Mouse (Mus musculus) megakaryocyte-erythroid progenitor cell, adult 5-6 weeks (primary cell): ENCODE results near the gene Eps15l1. TPM values are rescaled to one million over a fixed set of nuclear protein-coding genes. Genes with fewer than 3 reads are reported as not detected.

Experiments
- ATAC-seq: replicated peaks from 2 replicates; pipeline ENCODE4 v1.8.0; 2016; ENCODE audit warnings: mild to moderate bottlenecking, inconsistent platforms; ENCODE audit not compliant: severe bottlenecking, poor library complexity, low FRiP score, low TSS enrichment
- total RNA-seq, 2 experiments: library from RNA; stranded (forward) in 1 of 2; stranded (reverse) in 1 of 2; fragments of 200-1000, 215-1000 nt in 1 of 2; fragments of >200 nt in 1 of 2; fragmentation: Nextera tagmentation in 1 of 2; gene quantifications; 2 replicates each; pipeline ENCODE4 v1.2.3; 2014 to 2017

Eps15l1 gene
- total RNA-seq (2014; fragmentation: Nextera tagmentation) (83.6 and 114 TPM in 2 replicates), total RNA-seq (2017) (28.8 and 37.5 TPM in 2 replicates)

DNA sequence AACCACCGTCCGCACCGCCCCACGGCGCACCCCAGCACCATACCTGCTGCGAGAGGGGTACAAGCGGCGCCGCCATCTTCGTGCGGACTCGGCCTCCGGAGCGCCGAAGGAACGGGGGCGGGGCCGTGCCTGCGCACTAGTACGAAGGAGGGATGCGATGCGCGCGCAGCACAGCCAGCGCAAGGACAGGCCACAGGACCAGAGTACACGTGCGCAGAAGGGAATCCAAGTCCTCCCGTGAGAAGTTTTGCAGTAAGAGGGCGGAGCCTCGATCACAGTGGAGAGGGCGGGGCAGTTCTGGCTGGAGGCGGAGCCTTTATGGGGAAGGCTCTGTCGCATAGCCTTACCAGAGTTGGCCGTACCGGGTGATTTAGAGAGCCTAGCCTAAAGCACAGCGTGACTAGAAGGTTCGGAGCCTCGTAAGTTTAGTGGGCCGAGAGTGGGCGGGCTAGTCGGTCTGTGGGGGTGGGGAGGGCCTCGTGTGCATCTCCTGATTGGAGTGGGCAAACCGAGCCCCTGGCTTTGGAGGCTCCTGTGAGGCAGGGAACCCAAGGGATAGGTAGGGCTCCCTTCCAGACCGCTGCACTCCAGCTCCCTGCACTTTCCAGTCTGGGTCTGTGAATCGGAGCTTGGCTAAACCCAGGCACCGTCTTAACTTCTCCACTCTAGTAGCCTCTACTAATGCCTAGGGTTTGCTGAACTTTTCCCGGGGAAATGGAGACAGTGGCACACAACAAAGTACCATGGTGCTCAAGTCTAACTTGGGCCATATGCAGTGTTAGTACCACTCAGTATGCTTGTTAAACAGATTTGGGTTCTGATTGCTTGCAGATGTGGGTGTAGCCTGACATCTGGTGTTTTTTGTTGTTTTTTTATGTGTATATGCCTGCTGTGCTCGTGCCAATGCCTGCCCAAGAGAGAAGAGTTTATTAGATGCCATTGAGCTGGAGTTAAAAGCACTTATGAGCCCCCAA is at the start of gene Eps15l1:
Gene Eps15l1, minus strand, starts transcription at position 99 of the 974 bp plus-strand sequence.
- peak; percentile 95 for ATAC-seq

GRCm38 (mm10) chr8:72470684-72471083 is 49.4 kb upstream of the Eps15l1 start:
- no peak for ATAC-seq

DNA sequence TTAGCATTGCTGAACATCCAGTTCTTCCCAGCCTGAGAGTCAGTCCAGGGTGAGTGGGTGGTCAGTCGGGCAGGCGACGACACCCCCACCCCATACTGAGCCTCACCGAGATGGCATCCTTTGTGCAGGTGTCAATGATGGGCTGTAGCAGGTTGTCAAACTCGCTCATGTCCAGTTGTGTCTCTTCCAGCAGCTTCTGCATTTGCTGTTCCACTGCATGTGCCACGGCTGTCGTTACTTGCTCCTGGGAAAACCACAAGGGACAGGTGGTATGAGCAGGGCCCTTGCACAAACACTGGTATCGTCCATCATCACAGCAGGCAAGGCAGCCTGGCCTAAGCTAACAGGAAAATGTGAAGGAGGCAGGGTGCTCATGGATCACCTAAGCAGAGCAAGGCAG is 48.7 kb upstream of the Eps15l1 start:
- ATAC-seq: no peak

DNA sequence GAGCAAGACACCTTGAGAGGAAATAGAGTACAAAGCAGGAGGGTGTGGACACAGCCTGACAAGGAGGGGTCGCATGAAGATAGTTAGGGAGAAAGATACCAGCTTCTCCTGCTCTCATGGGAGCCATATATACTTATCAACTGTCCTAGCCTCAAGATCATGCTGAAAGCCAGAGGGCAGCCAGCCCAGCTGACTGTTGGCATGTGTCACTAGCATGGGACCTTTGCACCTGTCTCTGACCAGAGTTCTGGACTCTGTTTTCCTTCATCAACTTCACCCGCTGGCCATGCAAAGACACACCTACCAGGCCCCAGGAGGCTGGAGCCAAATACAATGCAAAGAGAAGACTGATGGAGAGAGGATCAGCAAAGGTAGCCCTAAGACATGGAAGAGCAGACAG is 48.0 kb upstream of the Eps15l1 start:
- no peak for ATAC-seq

- ATAC-seq: no peak
Observed at GRCm38 (mm10) chr8:72464211-72464610, 43.0 kb upstream of the Eps15l1 start.

- no peak for ATAC-seq
Observed at GRCm38 (mm10) chr8:72459881-72460533, 38.7 kb upstream of the Eps15l1 start.

- no peak for ATAC-seq
Observed at GRCm38 (mm10) chr8:72458457-72458856, 37.2 kb upstream of the Eps15l1 start.

- no peak for ATAC-seq
Observed at GRCm38 (mm10) chr8:72457806-72458205, 36.5 kb upstream of the Eps15l1 start.

- ATAC-seq: no peak
Observed at GRCm38 (mm10) chr8:72455317-72455716, 34.1 kb upstream of the Eps15l1 start.

GRCm38 (mm10) chr8:72453904-72454303 is 32.6 kb upstream of the Eps15l1 start:
- ATAC-seq: no peak

GRCm38 (mm10) chr8:72451516-72451915 is 30.3 kb upstream of the Eps15l1 start:
- peak; percentile 72 for ATAC-seq

DNA sequence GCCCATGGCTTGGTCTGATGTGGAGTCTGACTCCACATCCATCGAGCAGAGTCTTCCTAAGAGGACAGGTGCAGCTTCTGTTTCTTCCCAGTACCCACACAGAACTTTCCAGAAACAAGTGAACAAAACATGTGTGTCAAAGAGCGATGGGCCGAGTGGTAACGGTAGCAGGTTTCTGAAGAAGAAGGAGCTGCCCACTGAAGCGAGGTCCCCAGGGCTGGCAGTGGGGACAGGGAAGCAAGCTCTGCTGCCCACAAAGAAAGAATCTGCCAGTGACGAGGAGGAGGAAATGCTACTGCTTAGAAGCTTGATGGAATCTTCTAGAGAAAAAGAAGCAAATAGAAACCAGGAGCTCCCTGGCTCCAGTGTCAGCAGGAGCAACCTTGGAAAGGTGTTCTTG is 23.8 kb upstream of the Eps15l1 start:
- no peak for ATAC-seq

- ATAC-seq: no peak
Observed at GRCm38 (mm10) chr8:72443994-72444350, 22.7 kb upstream of the Eps15l1 start.

GRCm38 (mm10) chr8:72443338-72443993 is 22.2 kb upstream of the Eps15l1 start, which contains the start of the genes Calr3 and 1700030K09Rik:
Gene Calr3, minus strand, starts transcription at chr8:72443870.
Gene 1700030K09Rik, plus strand, starts transcription at chr8:72443880.
- ATAC-seq: peak; percentile 99

- ATAC-seq: no peak
Observed at GRCm38 (mm10) chr8:72438248-72439015, 17.2 kb upstream of the Eps15l1 start.

DNA sequence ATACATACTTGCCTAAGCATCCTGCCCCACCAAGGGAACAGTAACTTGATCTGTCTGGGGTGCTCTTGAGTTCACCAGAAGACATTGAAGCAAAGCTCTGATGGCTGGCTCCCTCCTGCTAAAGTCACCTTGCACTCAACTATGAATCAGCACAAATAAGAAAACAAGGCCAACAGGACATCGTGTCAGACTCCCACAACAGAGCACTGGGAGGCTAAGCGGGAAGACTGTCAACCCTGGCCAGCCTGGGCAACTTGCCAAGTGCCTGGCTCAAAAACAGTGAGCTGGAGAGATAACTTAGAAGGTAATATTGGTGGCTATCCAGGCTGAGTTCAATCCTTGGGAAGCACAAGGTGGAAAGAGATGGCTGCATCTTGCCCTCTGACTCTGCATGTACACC is 13.7 kb upstream of the Eps15l1 start:
- peak; percentile 84 for ATAC-seq

DNA sequence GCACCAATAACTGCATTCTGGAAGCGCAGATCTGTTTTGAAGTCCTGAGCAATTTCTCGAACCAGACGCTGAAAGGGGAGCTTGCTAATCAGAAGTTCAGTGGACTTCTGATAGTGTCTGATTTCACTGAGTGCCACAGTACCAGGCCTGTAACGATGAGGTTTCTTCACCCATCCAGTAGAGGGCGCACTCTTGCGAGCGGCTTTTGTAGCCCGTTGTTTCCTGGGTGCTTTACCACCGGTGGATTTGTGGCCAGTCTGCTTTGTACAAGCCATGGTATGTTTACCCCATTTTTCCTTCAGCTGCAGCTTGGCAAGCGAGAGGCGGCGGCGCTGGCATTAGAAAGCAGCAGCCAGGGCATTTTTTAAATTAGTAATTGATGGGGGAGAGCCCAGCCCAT is 8.4 kb upstream of the Eps15l1 start:
- ATAC-seq: no peak

- no peak for ATAC-seq
Observed at GRCm38 (mm10) chr8:72422926-72423325, 1.7 kb upstream of the Eps15l1 start.
